Mouse (Mus musculus) liver, postnatal 0 days (tissue): Measurements from ENCODE around the gene Naa50.

ENCODE experiments used
- CTCF ChIP-seq: sonication (generic); IDR thresholded peaks from 2 replicates; pipeline ENCODE4 v1.5.1; 2016; ENCODE audit warnings: antibody characterized with exemption, low read depth
- EP300 ChIP-seq: IDR thresholded peaks from 2 replicates; pipeline ENCODE4 v1.6.1; 2016; ENCODE audit warnings: antibody characterized with exemption, low read depth, mild to moderate bottlenecking

- TF ChIP-seq CTCF, result no peak
- no peak for TF ChIP-seq EP300
These were observed 13.2 kb upstream of the Naa50 start for GRCm38 (mm10) chr16:44126437-44126836.
